Mouse (Mus musculus): ENCODE measurements around the gene Fbll1. TPM values are rescaled to one million over a fixed set of nuclear protein-coding genes. Genes with fewer than 3 reads are reported as not detected.

Gene Fbll1
- total RNA-seq, 2 experiments from 2014 or later: 1.2 to 2.4 TPM

GRCm38 (mm10) chr11:35783038-35783437, 15.6 kb downstream of the Fbll1 start:
- DNase-seq: no peak

- DNase-seq: no peak
Observed at GRCm38 (mm10) chr11:35782444-35782843, 16.2 kb downstream of the Fbll1 start.

- DNase-seq: no peak
Observed at GRCm38 (mm10) chr11:35780336-35780735, 18.3 kb downstream of the Fbll1 start.

- no peak for DNase-seq
Observed at GRCm38 (mm10) chr11:35776452-35776851, 22.2 kb downstream of the Fbll1 start.

GRCm38 (mm10) chr11:35775606-35776005, 23.1 kb downstream of the Fbll1 start:
- no peak for DNase-seq

- DNase-seq: no peak
Observed at GRCm38 (mm10) chr11:35770741-35771504, 27.8 kb downstream of the Fbll1 start.

GRCm38 (mm10) chr11:35769746-35770437, 28.8 kb downstream of the Fbll1 start:
- DNase-seq: peak; percentile 87

- DNase-seq: peak; percentile 96
Observed at GRCm38 (mm10) chr11:35769188-35769745, 29.4 kb downstream of the Fbll1 start, which contains the start of gene Pank3. Gene Pank3 (plus strand): TSS chr11:35769484.

GRCm38 (mm10) chr11:35766845-35767244, 31.8 kb downstream of the Fbll1 start:
- DNase-seq: no peak

GRCm38 (mm10) chr11:35760627-35761003, 38.1 kb downstream of the Fbll1 start:
- DNase-seq: no peak

GRCm38 (mm10) chr11:35760001-35760626, 38.6 kb downstream of the Fbll1 start:
- DNase-seq: no peak

- DNase-seq: peak; percentile 47
Observed at GRCm38 (mm10) chr11:35756411-35757303, 42.0 kb downstream of the Fbll1 start.

GRCm38 (mm10) chr11:35755546-35755945, 43.1 kb downstream of the Fbll1 start:
- DNase-seq: peak; percentile 22

- peak; percentile 54 for DNase-seq
Observed at GRCm38 (mm10) chr11:35754906-35755418, 43.7 kb downstream of the Fbll1 start.

GRCm38 (mm10) chr11:35750578-35750977, 48.1 kb downstream of the Fbll1 start:
- peak; percentile 80 for DNase-seq

Small RNA genes lying within 50 kb of the gene (microRNA-seq; reads per million reads assigned to microRNA genes)
- gene Mir103-1: 6.5 reads per million, percentile 8 among the genes with 10 or more reads in this experiment

Other genes with a start within 250 kb of the Fbll1 start
- 10 to 100 TPM; 50.6 to 50.7 TPM for gene Pank3, start 29.4 kb downstream of the Fbll1 start, total RNA-seq (2021)
- gene Rars, start 35.6 kb upstream of the Fbll1 start, total RNA-seq (2021): 10 to 100 TPM; 57.9 to 61.6 TPM
- gene Wwc1, start 181.6 kb upstream of the Fbll1 start, total RNA-seq (2021): 10 to 100 TPM; 34.1 to 35.0 TPM